Mouse (Mus musculus): Measurements from ENCODE around the gene Cela2a.
A peak's percentile ranks its signal among the peaks of the same experiment; 100 is the strongest.
"Not testable (repeated sequence)": the region's sequence is repeated elsewhere in the genome, so short reads cannot be mapped to it uniquely, and the experiment has no call there.

Gene Cela2a

GRCm38 (mm10) chr4:141804105-141804504 lies 21.9 kb downstream of the Cela2a start:
- no peak for DNase-seq (ENCODE audit: low read depth, low spot score)

- no peak for DNase-seq (ENCODE audit: low read depth, low spot score)
Measured at GRCm38 (mm10) chr4:141797545-141797944, 28.4 kb downstream of the Cela2a start.

GRCm38 (mm10) chr4:141796954-141797353 lies 29.0 kb downstream of the Cela2a start:
- DNase-seq (ENCODE audit: low read depth, low spot score), result no peak

- no peak for DNase-seq (ENCODE audit: low read depth, low spot score)
Measured at GRCm38 (mm10) chr4:141796356-141796755, 29.6 kb downstream of the Cela2a start.

- DNase-seq (ENCODE audit: low read depth, low spot score), result no peak
Measured at GRCm38 (mm10) chr4:141794152-141794535, 31.8 kb downstream of the Cela2a start.

- DNase-seq (ENCODE audit: low read depth, low spot score), result peak; percentile 96
Measured at GRCm38 (mm10) chr4:141793282-141794151, 32.4 kb downstream of the Cela2a start, which contains the start of gene Casp9. Gene Casp9, plus strand, starts transcription at chr4:141793612.

- DNase-seq (ENCODE audit: low read depth, low spot score), result no peak
Measured at GRCm38 (mm10) chr4:141792554-141793281, 33.2 kb downstream of the Cela2a start.

- DNase-seq (ENCODE audit: low read depth, low spot score), result no peak
Measured at GRCm38 (mm10) chr4:141791951-141792350, 34.0 kb downstream of the Cela2a start.

GRCm38 (mm10) chr4:141791486-141791885 lies 34.5 kb downstream of the Cela2a start:
- no peak for DNase-seq (ENCODE audit: low read depth, low spot score)

GRCm38 (mm10) chr4:141790524-141790990 lies 35.4 kb downstream of the Cela2a start, which contains the start of gene Dnajc16:
Gene Dnajc16, minus strand, starts transcription at chr4:141790931.
- peak; percentile 94 for DNase-seq (ENCODE audit: low read depth, low spot score)

GRCm38 (mm10) chr4:141789564-141790218 lies 36.3 kb downstream of the Cela2a start:
- no peak for DNase-seq (ENCODE audit: low read depth, low spot score)

GRCm38 (mm10) chr4:141787462-141787861 lies 38.5 kb downstream of the Cela2a start:
- no peak for DNase-seq (ENCODE audit: low read depth, low spot score)

GRCm38 (mm10) chr4:141787046-141787445 lies 38.9 kb downstream of the Cela2a start:
- no peak for DNase-seq (ENCODE audit: low read depth, low spot score)

- no peak for DNase-seq (ENCODE audit: low read depth, low spot score)
Measured at GRCm38 (mm10) chr4:141786141-141786540, 39.8 kb downstream of the Cela2a start.

GRCm38 (mm10) chr4:141784835-141785234 lies 41.1 kb downstream of the Cela2a start:
- DNase-seq (ENCODE audit: low read depth, low spot score), result no peak

GRCm38 (mm10) chr4:141781201-141781985 lies 44.6 kb downstream of the Cela2a start:
- DNase-seq (ENCODE audit: low read depth, low spot score), result no peak

GRCm38 (mm10) chr4:141779828-141780227 lies 46.1 kb downstream of the Cela2a start:
- DNase-seq (ENCODE audit: low read depth, low spot score), result no peak

- DNase-seq (ENCODE audit: low read depth, low spot score), result not testable (repeated sequence)
Measured at GRCm38 (mm10) chr4:141773019-141773418, 52.9 kb downstream of the Cela2a start.

- no peak for DNase-seq (ENCODE audit: low read depth, low spot score)
Measured at GRCm38 (mm10) chr4:141771823-141772222, 54.1 kb downstream of the Cela2a start.

- DNase-seq (ENCODE audit: low read depth, low spot score), result no peak
Measured at GRCm38 (mm10) chr4:141769501-141770160, 56.3 kb downstream of the Cela2a start.
